Mouse (Mus musculus) MEL (cell line): Measurements from ENCODE around the gene Daam1. TPM values are rescaled to one million over a fixed set of nuclear protein-coding genes. Genes with fewer than 3 reads are reported as not detected.
A peak's percentile ranks its signal among the peaks of the same experiment; 100 is the strongest.

Experiments used
- DNase-seq: peaks from one replicate; pipeline ENCODE4 v3.0.0; 2011; ENCODE audit warnings: low read depth, low spot score
- H3K27ac ChIP-seq: 2 replicates; pipeline ENCODE4 v1.5.1; 2012; ENCODE audit warnings: low read depth, mild to moderate bottlenecking, control low read depth, low read length, moderate library complexity; ENCODE audit not compliant: control insufficient read depth
- H3K27me3 ChIP-seq, 2 experiments: fragments of 150-350 bp in 1 of 2; sonication (generic) in 1 of 2; 2 replicates each; pipeline ENCODE4 v1.6.1; 2012; ENCODE audit warnings: low read length in 2 of 2, mild to moderate bottlenecking in 2 of 2, improper control_type of control experiment in 1 of 2, moderate library complexity in 1 of 2; ENCODE audit not compliant: insufficient read depth in 2 of 2, control insufficient read depth in 1 of 2
- H3K36me3 ChIP-seq, 2 experiments: 2 replicates each; pipeline ENCODE4 v1.6.1; 2012 to 2014; ENCODE audit warnings: low read length in 2 of 2, improper control_type of control experiment in 1 of 2, inconsistent platforms in 1 of 2, mild to moderate bottlenecking in 1 of 2; ENCODE audit not compliant: insufficient read depth in 2 of 2, control insufficient read depth in 1 of 2
- H3K4me1 ChIP-seq, 2 experiments: fragments of 150-350 bp in 1 of 2; sonication (generic) in 1 of 2; 2 replicates each; pipeline ENCODE4 v1.6.1; 2012; ENCODE audit warnings: low read length in 2 of 2, improper control_type of control experiment in 1 of 2, mild to moderate bottlenecking in 1 of 2; ENCODE audit not compliant: insufficient read depth in 2 of 2, control insufficient read depth in 1 of 2
- H3K4me3 ChIP-seq, 2 experiments: fragments of 150-350 bp in 1 of 2; sonication (generic) in 1 of 2; 2 replicates each; pipeline ENCODE4 v1.5.1; 2012; ENCODE audit warnings: low read depth in 2 of 2, low read length in 2 of 2, mild to moderate bottlenecking in 2 of 2, moderate library complexity in 2 of 2, control low read depth in 1 of 2, improper control_type of control experiment in 1 of 2; ENCODE audit not compliant: control insufficient read depth in 1 of 2, insufficient read depth in 1 of 2
- H3K79me2 ChIP-seq: 2 replicates; pipeline ENCODE4 v1.6.1; 2012; ENCODE audit warnings: mild to moderate bottlenecking, low read length, moderate library complexity; ENCODE audit not compliant: control insufficient read depth, poor library complexity, insufficient read depth
- H3K9ac ChIP-seq: 2 replicates; pipeline ENCODE4 v1.6.1; 2012; ENCODE audit warnings: low read depth, mild to moderate bottlenecking, control low read depth, low read length, moderate library complexity; ENCODE audit not compliant: control insufficient read depth, poor library complexity, severe bottlenecking
- H3K9me3 ChIP-seq: fragments of 150-350 bp; sonication (generic); replicated peaks from 2 replicates; pipeline ENCODE4 v1.6.1; 2012; ENCODE audit warnings: mild to moderate bottlenecking, low read length, improper control_type of control experiment, moderate library complexity; ENCODE audit not compliant: insufficient read depth
- BHLHE40 ChIP-seq: IDR thresholded peaks from 2 replicates; pipeline ENCODE4 v1.6.1; 2012; ENCODE audit warnings: low read depth, mild to moderate bottlenecking, inconsistent platforms, low read length, improper control_type of control experiment, borderline replicate concordance
- E2F4 ChIP-seq: IDR thresholded peaks from 2 replicates; pipeline ENCODE4 v1.6.1; 2011; ENCODE audit warnings: low read depth, low read length, improper control_type of control experiment, borderline replicate concordance
- ELF1 ChIP-seq: IDR thresholded peaks from 2 replicates; pipeline ENCODE4 v1.6.1; 2014; ENCODE audit warnings: low read depth, mild to moderate bottlenecking, inconsistent platforms, low read length, improper control_type of control experiment, moderate library complexity
- EP300 ChIP-seq, 2 experiments: IDR thresholded peaks; 2 replicates each; pipeline ENCODE4 v1.6.1; 2011; ENCODE audit warnings: improper control_type of control experiment in 2 of 2, low read length in 2 of 2, low read depth in 1 of 2, mild to moderate bottlenecking in 1 of 2
- GABPA ChIP-seq: IDR thresholded peaks from 2 replicates; pipeline ENCODE4 v1.6.1; 2012; ENCODE audit warnings: low read depth, mild to moderate bottlenecking, inconsistent platforms, low read length, improper control_type of control experiment, moderate library complexity
- GATA1 ChIP-seq: IDR thresholded peaks from 2 replicates; pipeline ENCODE4 v1.6.1; 2011; ENCODE audit warnings: low read depth, low read length, improper control_type of control experiment
- HCFC1 ChIP-seq: IDR thresholded peaks from 2 replicates; pipeline ENCODE4 v1.6.1; 2012; ENCODE audit warnings: low read depth, mild to moderate bottlenecking, inconsistent platforms, low read length, improper control_type of control experiment, moderate library complexity
- MAFK ChIP-seq: IDR thresholded peaks from 2 replicates; pipeline ENCODE4 v1.6.1; 2011; ENCODE audit warnings: low read depth, mild to moderate bottlenecking, low read length, improper control_type of control experiment, borderline replicate concordance
- MYC ChIP-seq: IDR thresholded peaks from 2 replicates; pipeline ENCODE4 v1.6.1; 2011; ENCODE audit warnings: low read depth, mild to moderate bottlenecking, low read length, improper control_type of control experiment, moderate library complexity
- NELFE ChIP-seq: IDR thresholded peaks from 2 replicates; pipeline ENCODE4 v1.6.1; 2011; ENCODE audit warnings: low read depth, low read length, improper control_type of control experiment
- POLR2A ChIP-seq, 2 experiments: IDR thresholded peaks; 2 replicates each; pipeline ENCODE4 v1.6.1; 2011 to 2012; ENCODE audit warnings: low read length in 2 of 2, mild to moderate bottlenecking in 2 of 2, control low read depth in 1 of 2, improper control_type of control experiment in 1 of 2, low read depth in 1 of 2, moderate library complexity in 1 of 2; ENCODE audit not compliant: control insufficient read depth in 1 of 2, insufficient read depth in 1 of 2, poor library complexity in 1 of 2
- POLR2AphosphoS2 ChIP-seq: IDR thresholded peaks from 2 replicates; pipeline ENCODE4 v1.6.1; 2011; ENCODE audit warnings: low read length, improper control_type of control experiment
- POLR2AphosphoS5 ChIP-seq: IDR thresholded peaks from 2 replicates; pipeline ENCODE4 v1.6.1; 2012; ENCODE audit warnings: low read depth, borderline replicate concordance, mild to moderate bottlenecking, inconsistent platforms, low read length, moderate library complexity, mixed read lengths
- RAD21 ChIP-seq: IDR thresholded peaks from 2 replicates; pipeline ENCODE4 v1.6.1; 2011; ENCODE audit warnings: mild to moderate bottlenecking, low read depth, low read length, improper control_type of control experiment
- RCOR1 ChIP-seq: IDR thresholded peaks from 2 replicates; pipeline ENCODE4 v1.6.1; 2012; ENCODE audit warnings: low read depth, mild to moderate bottlenecking, inconsistent platforms, low read length, improper control_type of control experiment
- TAL1 ChIP-seq: IDR thresholded peaks from 2 replicates; pipeline ENCODE4 v1.6.1; 2012; ENCODE audit warnings: mild to moderate bottlenecking, inconsistent platforms, low read length, moderate library complexity, mixed read lengths
- TCF12 ChIP-seq: IDR thresholded peaks from 2 replicates; pipeline ENCODE4 v1.6.1; 2014; ENCODE audit warnings: low read depth, mild to moderate bottlenecking, inconsistent platforms, low read length, improper control_type of control experiment, moderate library complexity
- USF1 ChIP-seq: IDR thresholded peaks from 2 replicates; pipeline ENCODE4 v1.6.1; 2014; ENCODE audit warnings: low read depth, mild to moderate bottlenecking, inconsistent platforms, low read length, improper control_type of control experiment, moderate library complexity
- USF2 ChIP-seq, 2 experiments: IDR thresholded peaks; 2 replicates each; pipeline ENCODE4 v1.6.1; 2011 to 2012; ENCODE audit warnings: improper control_type of control experiment in 2 of 2, low read length in 2 of 2, borderline replicate concordance in 1 of 2, inconsistent platforms in 1 of 2, low read depth in 1 of 2, mild to moderate bottlenecking in 1 of 2; ENCODE audit not compliant: insufficient read depth in 1 of 2
- ZC3H11A ChIP-seq: IDR thresholded peaks from 2 replicates; pipeline ENCODE4 v1.6.1; 2012; ENCODE audit warnings: low read depth, mild to moderate bottlenecking, inconsistent platforms, low read length, improper control_type of control experiment
- ZKSCAN1 ChIP-seq: IDR thresholded peaks from 2 replicates; pipeline ENCODE4 v1.6.1; 2012; ENCODE audit warnings: low read depth, mild to moderate bottlenecking, inconsistent platforms, low read length, improper control_type of control experiment, moderate library complexity
- ZMIZ1 ChIP-seq: IDR thresholded peaks from 2 replicates; pipeline ENCODE4 v1.6.1; 2012; ENCODE audit warnings: low read depth, mild to moderate bottlenecking, inconsistent platforms, low read length, improper control_type of control experiment, moderate library complexity
- polyA plus RNA-seq, 2 experiments: library from polyadenylated mRNA; stranded (reverse) in 1 of 2; unstranded in 1 of 2; fragments of >175 nt in 1 of 2; fragments of >200 nt in 1 of 2; gene quantifications; 2 replicates each; pipeline versions ENCODE4 v1.2.1 to v1.2.4; 2012; ENCODE audit warnings: low replicate concordance in 2 of 2, low read depth in 1 of 2; ENCODE audit not compliant: insufficient read length in 2 of 2, insufficient read depth in 1 of 2, missing spikeins in 1 of 2
- total RNA-seq: library from RNA; depleted of rRNA; stranded (reverse); fragments of 300-350 nt; gene quantifications from 2 replicates; pipeline ENCODE4 v1.2.3, GENCODE M21; 2012

Gene Daam1
- total and polyA plus RNA-seq, 3 experiments = 9.2 to 12.0 TPM; not detected in 1

DNA sequence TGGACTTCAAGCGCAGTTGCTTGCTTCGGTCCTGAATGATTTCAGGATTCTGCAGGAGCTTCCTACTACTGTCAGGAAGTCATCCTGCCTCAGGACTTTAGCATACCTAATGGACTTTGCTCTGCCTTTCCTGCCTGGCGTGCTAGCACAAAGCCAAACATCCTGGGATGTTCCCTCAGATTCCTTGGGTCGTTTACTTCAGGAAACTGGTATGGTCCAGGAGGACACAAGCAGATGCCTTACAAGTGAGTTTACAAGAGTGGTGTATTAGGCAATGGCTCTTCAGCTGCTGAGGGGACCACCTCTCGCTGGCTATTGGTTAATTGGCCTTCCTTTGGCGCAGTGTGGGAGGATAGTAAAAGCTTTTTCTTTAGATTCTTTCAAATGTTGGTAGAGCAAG lies 23.3 kb downstream of the Daam1 start:
- no peak for TF ChIP-seq BHLHE40
- TF ChIP-seq POLR2AphosphoS2 = no peak
- TF ChIP-seq ZMIZ1 = no peak
- TF ChIP-seq E2F4 = no peak
- TF ChIP-seq ELF1 = no peak
- TF ChIP-seq POLR2AphosphoS5 = no peak
- TF ChIP-seq POLR2A (IDR thresholded peaks at IDR 0.05; ENCODE audit: control insufficient read depth in 1 of 2, insufficient read depth in 1 of 2, low read depth in 1 of 2, low read length in 2 of 2, poor library complexity in 1 of 2) = no peak
- no peak for TF ChIP-seq HCFC1
- no peak for TF ChIP-seq RAD21
- no peak for TF ChIP-seq MYC
- TF ChIP-seq NELFE = no peak
- TF ChIP-seq MAFK = no peak
- no peak for TF ChIP-seq USF1
- Histone ChIP-seq H3K4me1 (peaks cover 0 to 3% of the 10 kb centered on the region in 2 experiments; a peak in 3 of 4 replicates), H3K9ac (no peak overlapping the region), H3K36me3 (peaks cover 0 to 3% of the 10 kb centered on the region in 2 experiments; a peak in 2 of 4 replicates), H3K27ac (no peak overlapping the region), H3K79me2 (peaks cover 3% of the 10 kb centered on the region; the same call in 1 of the 2 replicates), H3K4me3 (no peak overlapping the region), H3K27me3 (no peaks in the 10 kb centered on the region), H3K9me3 (no peaks in the 10 kb centered on the region)
- DNase-seq = no peak

DNA sequence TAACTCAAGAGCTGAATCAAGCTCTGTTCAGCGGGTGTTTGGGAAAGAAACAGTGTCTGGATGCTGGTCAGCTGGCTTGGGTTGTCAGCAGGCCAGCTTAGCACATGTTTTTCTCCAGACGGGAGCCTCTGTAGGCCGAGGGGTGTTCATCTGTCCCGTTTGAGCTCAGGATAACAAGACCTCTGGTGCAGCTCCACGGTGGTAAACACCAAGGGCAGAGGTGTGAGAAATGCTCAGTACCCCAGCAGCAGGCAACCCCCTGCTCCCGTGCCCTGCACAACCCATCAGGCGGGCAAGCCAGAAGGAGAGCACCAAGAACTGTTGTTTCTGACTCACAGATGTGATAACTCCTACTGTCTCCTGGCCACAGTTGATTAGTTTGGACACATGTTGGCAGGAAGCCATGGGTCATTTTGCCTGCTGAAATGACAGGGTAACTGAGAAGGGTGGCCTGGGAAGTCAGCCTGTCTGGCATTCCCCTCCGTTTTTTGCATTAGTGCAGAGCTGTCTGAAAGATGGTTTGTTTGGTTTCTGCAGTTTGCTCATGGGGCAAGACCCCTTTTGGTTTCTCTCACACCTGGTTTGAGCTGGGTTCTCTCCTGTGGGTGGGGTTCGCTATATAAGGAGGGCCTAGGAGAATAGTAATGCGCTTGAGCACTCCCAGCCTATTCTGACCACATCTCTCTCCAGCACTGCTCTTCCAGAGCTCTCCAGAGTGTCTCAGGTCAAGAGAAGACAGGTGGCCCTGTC lies 25.0 kb downstream of the Daam1 start:
- peak; percentile 20 for DNase-seq
- H3K9ac ChIP-seq = no peak overlapping the region

More for the DNA sequence above, 25.0 kb downstream of the Daam1 start:
- no peaks in the 10 kb centered on the region for H3K9me3 ChIP-seq
- no peak for TF ChIP-seq GATA1
- no peak for TF ChIP-seq TAL1
- TF ChIP-seq RCOR1 = no peak
- no peak for TF ChIP-seq HCFC1
- TF ChIP-seq ZKSCAN1 = no peak
- no peak for TF ChIP-seq ZC3H11A
- TF ChIP-seq USF2 (IDR thresholded peaks at IDR 0.05; ENCODE audit: borderline replicate concordance in 1 of 2, insufficient read depth in 1 of 2, low read depth in 1 of 2, low read length in 2 of 2) = no peak
- no peak for TF ChIP-seq GABPA
- no peak for TF ChIP-seq EP300 (IDR thresholded peaks at IDR 0.05; ENCODE audit: low read depth in 1 of 2, low read length in 2 of 2)
- TF ChIP-seq TCF12 = no peak
- peaks cover 0 to 4% of the 10 kb centered on the region in 2 experiments; a peak in 2 of 4 replicates for H3K36me3 ChIP-seq
- no peaks in the 10 kb centered on the region; a peak in 1 of 4 replicates for H3K4me1 ChIP-seq
- H3K4me3 ChIP-seq = no peak overlapping the region
- H3K27me3 ChIP-seq = no peaks in the 10 kb centered on the region
- H3K27ac ChIP-seq = no peak overlapping the region
- H3K79me2 ChIP-seq = peaks cover 2% of the 10 kb centered on the region; the same call in 1 of the 2 replicates
